Mouse (Mus musculus): ENCODE data around the gene Dnm1.

- TF ChIP-seq CTCF (conservative IDR thresholded peaks at IDR 0.05; ENCODE audit: low read length), result no peak
- no peak for TF ChIP-seq NANOG (IDR thresholded peaks at IDR 0.05; ENCODE audit: borderline replicate concordance, low read length)
- no peak for TF ChIP-seq POU5F1 (IDR thresholded peaks at IDR 0.05; ENCODE audit: borderline replicate concordance, low read length)
Measured at GRCm38 (mm10) chr2:32305668-32306067, 47.5 kb downstream of the Dnm1 start.
